Mouse (Mus musculus) mouse embryonic stem cell (cell line): ENCODE data around the gene Olfr877.

ENCODE experiments used
- in situ Hi-C, 2 experiments: fragments of 300-500 bp; cut with MboI; formaldehyde crosslinking; loops; 1 replicate in 1 of 2; 3 replicates in 1 of 2; pipeline ENCODE4 v1.14.3; 2019 to 2020; ENCODE audit warnings: low sequenced_read_pairs in 2 of 2, low pct_unique_long_range_greater_than_20kb in 1 of 2, mixed read lengths in 1 of 2; ENCODE audit not compliant: unreplicated experiment in 1 of 2

The Olfr877 gene

DNA sequence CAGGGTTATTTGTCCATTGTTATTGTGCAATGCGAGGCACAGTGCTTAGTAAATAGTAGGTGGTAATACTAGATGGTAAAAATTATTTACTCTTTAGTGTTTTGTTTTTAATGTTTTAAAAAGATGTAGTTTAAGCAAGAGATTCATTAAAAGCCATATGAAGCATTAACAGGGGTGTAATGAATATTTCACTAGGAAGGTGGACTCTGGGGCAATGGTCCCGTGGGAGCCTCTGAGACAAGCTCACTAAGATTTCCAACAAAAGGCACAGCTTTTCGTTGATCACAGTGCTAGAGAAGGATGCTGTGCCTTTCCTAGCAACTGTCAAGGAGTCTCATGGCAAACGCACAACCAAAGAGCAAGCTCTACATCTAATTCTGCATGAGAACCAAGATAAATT is at the start of gene Olfr877:
Olfr877 (plus strand) TSS at position 301 of the 400 bp plus-strand sequence.
- in situ Hi-C loops: no loop called here

DNA sequence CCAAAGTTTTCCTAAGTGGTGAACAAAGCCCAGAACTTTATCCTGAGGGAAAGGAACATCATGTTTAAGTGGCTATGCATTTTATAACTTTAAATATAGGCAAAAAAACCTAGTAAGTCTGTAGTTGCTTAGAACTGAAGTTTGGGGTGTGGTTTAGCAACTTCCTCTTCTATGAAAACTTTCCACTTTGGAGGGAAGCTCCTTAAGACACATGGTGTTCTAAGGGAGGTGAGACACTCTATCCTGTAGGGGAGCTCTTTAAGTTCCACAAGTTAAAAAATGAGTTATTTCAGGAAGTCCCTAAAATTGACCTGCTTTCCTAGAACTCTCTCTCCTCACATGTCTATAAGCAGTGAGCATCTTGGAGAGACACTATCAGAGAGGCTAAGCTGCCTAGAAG is 46.8 kb upstream of the Olfr877 start:
- in situ Hi-C loops: no loop called here

DNA sequence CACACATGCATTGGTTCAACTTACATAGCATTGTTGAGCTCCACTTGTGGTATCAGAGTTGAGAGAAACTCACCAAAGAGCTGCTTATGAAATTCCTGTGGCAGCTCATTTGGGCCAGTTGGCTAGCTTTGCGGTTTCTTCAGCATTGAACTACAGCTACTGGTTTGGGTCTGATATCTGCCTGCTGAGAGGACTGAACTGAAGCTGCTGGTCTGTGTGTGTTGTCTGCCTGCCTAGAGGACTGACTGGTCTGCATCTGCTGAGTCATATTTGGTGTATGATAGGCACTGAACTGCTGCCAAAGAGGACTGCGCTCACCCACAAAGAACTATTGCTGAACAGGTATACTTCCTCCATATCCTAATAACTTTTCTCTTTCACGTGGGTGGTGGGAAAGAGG is 45.6 kb upstream of the Olfr877 start:
- in situ Hi-C loops: no loop called here

DNA sequence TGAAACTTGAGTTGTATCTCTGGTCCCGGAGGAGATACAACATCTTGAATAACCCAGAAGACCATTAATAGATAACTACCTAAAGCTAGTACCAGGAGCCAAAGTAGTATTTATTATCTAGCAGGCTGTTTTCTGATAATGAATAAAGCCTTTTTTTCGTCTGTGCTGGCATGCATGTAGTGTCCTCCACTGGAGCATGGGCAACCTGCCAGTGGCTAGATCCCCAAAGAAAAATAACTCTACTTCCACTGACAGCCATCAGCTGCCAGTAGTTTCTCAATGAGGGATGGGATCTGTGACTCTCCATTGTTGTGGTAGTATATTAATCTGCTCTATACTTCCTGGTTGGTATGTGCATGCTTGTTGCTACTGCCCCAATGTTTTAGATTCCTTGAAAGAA is 45.1 kb upstream of the Olfr877 start:
- in situ Hi-C loops: no loop called here

DNA sequence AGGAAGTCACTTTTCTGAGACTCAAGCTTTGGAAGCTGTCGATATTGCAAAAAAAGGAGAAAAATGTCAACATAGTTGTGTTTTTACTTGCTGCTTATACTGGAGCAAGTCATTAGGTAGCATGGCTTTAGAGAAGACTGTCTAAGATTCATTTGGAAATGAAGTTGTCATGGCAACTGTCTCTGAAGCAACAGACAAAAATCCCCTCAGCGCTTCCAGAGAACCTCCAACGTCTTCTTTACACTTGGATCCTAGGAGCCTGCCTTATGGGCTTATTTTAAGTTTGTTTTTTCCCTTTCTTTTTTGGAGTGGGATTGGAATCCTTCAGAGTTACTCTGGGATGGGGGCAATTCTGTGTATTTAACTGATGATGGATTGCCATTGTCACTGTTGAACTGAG is 39.4 kb upstream of the Olfr877 start:
- in situ Hi-C loops: no loop called here

DNA sequence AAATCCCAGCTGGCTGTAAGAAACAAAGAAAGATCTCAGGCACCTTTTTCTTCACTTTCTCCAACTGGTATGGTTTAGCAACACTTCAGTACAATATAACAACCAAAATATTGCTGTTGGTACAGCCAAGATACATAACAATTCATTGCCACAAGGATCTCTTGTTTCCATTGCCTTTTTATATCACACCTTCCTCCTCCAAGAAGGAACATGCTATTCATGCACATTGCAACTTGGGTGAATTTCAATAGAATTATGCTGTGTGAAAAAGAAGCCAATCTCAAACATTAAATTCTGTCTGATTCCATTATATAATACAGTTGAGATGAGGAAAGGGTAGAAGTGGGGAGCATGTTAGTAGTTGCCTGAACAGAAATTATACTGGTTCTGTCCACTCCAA is 24.2 kb upstream of the Olfr877 start:
- in situ Hi-C loops: no loop called here

DNA sequence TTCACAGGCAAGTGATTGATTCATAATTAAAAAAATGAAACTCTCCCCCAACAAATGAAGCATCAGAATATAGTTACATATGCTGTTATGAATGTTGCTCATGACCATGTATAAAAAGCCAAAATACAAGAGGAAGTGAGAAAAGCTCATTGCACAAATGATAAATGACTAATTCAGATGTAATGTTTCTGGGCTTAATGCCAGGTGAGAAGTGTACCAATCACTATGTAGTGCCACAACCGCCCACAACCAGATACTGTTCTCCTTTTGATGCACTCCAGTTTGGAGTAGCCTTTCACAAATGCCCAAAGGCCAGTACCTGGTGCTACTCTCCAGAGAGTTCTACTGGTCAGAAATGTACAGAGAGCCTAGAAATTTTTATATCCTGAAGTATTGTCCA is 20.7 kb upstream of the Olfr877 start:
- in situ Hi-C loops: no loop called here

DNA sequence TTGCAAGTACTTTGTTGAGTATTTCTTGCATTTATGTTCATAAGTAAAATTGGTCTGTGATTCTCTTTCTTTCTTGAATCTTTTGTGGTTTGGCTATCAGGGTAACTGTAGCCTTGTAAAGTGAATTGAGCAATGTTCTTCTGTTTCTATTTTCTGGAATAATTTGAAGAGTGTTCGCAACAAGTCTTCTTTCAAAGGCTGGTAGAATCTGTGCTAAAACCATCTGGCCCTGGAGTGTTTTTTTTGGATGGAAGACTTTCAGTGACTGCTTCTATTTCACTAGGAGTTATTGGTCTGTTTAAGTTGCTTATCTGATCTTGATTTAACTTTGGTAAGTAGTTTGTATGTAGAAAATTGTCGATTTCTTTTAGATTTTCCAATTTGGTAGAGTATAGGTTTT is 4.8 kb upstream of the Olfr877 start:
- in situ Hi-C loops: no loop called here

DNA sequence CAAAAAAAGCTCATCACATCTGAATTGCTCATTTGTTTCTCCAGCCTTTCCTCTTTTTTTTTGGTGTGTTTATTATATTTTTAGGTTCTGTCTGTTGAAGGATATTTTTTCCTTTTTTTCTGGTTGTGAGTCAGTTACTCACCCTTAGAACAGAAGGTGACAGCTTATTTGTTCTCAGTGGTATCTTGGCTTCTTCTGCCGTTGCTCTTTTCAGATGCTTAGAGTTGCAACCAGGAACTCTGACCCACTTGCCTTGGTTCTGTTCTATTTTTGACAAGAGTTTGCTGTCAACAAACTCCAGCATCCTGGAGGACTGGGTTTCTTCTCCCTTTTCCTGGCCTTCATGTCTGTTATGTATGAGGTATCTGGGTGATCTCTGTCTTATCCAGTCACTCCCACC is 9.3 kb downstream of the Olfr877 start:
- in situ Hi-C loops: no loop called here

DNA sequence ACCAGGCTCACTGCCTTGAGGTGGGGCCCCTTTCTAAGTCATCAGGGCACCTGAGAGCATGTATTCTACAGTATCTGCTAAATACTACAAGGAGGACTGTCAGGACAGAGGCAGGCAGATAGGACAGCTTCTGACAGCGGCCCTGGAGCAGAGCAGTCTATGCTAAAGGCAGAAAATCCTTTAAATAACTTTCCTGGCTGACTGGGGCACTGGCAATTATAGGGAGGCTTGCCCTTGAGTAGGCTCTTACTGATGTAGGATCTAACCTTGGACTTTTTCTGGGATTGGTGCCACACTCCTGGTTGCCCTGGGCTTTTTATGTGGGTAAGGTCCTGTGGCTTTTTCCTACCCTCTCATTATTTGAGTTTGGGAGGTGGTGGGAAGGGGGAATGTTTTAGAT is 16.2 kb downstream of the Olfr877 start:
- in situ Hi-C loops: no loop called here

DNA sequence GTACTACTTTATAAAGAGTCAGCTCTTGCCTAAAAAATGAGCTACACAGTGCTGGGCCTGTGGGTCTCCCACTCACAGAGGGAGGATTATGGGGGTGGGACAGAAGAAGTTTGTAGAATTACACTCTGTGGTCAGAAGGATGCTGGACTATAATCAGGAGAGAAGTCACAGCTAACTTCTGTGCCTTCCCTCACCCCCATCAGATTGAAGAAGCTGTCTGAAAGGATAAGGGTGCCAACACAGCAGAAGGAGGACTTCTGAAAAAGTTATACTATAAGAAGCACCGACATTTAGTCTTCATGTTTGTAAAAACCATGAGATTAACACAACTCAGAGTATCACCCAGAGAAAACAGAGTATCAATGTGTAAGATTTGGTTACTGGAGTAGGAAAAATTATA is 17.0 kb downstream of the Olfr877 start:
- in situ Hi-C loops: no loop called here

DNA sequence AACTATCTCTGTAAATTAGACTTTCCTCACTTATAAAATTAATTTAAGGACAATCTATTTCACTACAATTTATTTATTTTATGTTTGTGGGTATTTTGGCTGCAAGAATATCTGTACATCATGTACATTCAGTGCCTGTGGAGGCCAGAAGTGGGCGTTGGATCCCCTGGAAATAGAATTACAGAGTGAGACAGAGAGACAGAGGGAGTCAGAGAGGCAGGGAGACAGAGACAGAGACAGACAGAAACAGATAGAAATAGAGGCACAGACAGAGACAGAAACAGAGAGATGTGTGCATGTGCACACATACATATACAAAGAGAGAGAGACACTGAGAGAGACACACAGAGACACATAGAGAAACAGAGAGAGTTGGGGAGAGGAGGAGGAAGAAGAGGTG is 17.5 kb downstream of the Olfr877 start:
- in situ Hi-C loops: no loop called here

DNA sequence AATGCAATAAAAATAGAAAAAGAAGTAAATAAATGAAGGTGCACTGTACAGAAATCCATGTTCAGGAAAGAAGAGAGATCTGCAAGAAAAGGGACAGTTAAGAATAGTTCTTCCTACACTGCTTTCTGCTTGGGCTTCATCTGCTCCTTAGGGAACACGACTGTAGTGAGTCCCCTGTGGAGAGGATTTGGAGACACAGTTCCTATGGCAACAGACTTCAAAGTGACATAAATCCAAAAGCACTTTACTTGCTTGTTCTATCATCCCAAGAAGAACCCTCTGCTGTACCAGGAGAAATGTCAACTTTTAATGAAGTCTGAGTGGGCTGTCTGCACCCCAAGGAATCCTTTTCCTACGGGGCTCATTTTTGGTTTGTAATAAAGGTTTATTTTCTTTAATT is 36.9 kb downstream of the Olfr877 start:
- in situ Hi-C loops: no loop called here

DNA sequence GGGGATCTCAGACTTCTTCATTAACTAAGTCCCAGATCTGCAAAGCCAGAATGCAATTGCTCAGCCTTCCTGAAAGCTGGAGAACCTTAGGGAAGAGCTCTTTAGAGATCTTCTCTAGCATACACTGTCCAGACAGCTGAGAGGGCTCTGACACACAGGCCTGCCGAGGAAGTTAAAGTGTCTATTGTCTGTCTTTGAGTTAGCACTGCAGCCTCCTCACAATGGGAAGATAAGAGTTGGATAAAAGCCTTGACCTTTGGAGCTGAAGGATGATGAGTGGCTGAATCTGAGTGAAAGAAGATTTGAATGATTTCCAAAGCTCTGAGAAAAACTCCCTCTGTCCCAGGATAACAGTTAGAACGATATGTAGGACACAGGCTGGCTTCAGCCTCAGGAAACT is 42.6 kb downstream of the Olfr877 start, which contains the start of gene Olfr145:
Olfr145 (plus strand) TSS at position 64 of the 400 bp plus-strand sequence.
- in situ Hi-C loops: no loop called here

DNA sequence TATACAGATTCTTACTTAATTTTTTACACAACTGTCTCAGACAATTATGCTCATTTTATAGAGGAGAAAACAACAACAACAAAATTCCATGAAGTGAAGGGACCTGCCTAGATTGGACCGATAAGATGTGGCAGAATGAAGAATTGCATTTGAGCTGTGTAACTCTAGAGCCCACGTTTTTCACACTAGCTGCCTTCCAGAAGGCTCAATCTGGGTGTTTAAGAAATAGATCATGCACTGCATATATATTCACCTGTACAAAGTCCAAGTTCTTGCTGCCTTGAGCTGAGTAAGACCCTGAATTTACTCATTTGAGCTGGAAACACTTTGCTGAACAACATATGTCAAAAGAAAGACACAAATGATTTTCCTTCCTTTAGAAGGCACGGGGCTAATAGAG is 51.5 kb downstream of the Olfr877 start:
- in situ Hi-C loops: no loop called here
